Mouse (Mus musculus): ENCODE measurements around the gene Pmf1. TPM values are rescaled to one million over a fixed set of nuclear protein-coding genes. Genes with fewer than 3 reads are reported as not detected.

The Pmf1 gene
- polyA plus RNA-seq, 1 experiment from 2014 or later, result 70.6 TPM

GRCm38 (mm10) chr3:88453369-88453768 lies 43.2 kb upstream of the Pmf1 start:
- Histone ChIP-seq H3K27me3 (replicated peaks; ENCODE audit: control insufficient read depth, insufficient read depth, low read length) (no peaks in the 10 kb centered on the region), H3K36me3 (ENCODE audit: control insufficient read depth, insufficient read depth, low read length) (peaks cover 19% of the 10 kb centered on the region), H3K9ac (ENCODE audit: low read length) (no peak overlapping the region), H3K4me3 (ENCODE audit: low read depth, low read length) (no peak overlapping the region), H3K9me3 (replicated peaks; ENCODE audit: control insufficient read depth, low read length) (no peaks in the 10 kb centered on the region), H3K4me1 (ENCODE audit: control insufficient read depth, insufficient read depth, low read length) (peaks cover 9% of the 10 kb centered on the region; the same call in 1 of the 2 replicates), H3K4me2 (ENCODE audit: low read length) (no peak overlapping the region), H3K27ac (ENCODE audit: low read depth, low read length) (no peak overlapping the region)
- no peak for ATAC-seq
- no peak for DNase-seq (ENCODE audit: low spot score)
- WGBS, result 61% methylated on average over 8 of the region's 8 CpGs

GRCm38 (mm10) chr3:88452716-88453115 lies 42.6 kb upstream of the Pmf1 start:
- Histone ChIP-seq H3K4me2 (ENCODE audit: low read length) (no peak overlapping the region), H3K36me3 (ENCODE audit: control insufficient read depth, insufficient read depth, low read length) (peaks cover 25% of the 10 kb centered on the region), H3K4me3 (ENCODE audit: low read depth, low read length) (no peak overlapping the region), H3K4me1 (ENCODE audit: control insufficient read depth, insufficient read depth, low read length) (peaks cover 9% of the 10 kb centered on the region; the same call in 1 of the 2 replicates), H3K27me3 (replicated peaks; ENCODE audit: control insufficient read depth, insufficient read depth, low read length) (no peaks in the 10 kb centered on the region), H3K9me3 (replicated peaks; ENCODE audit: control insufficient read depth, low read length) (no peaks in the 10 kb centered on the region), H3K27ac (ENCODE audit: low read depth, low read length) (no peak overlapping the region), H3K9ac (ENCODE audit: low read length) (no peak overlapping the region)
- ATAC-seq (no peak), DNase-seq (ENCODE audit: low spot score) (no peak)
- 74% methylated on average over 6 of the region's 6 CpGs for WGBS

- no peaks in the 10 kb centered on the region for H3K9me3 ChIP-seq (replicated peaks; ENCODE audit: control insufficient read depth, low read length)
- no peaks in the 10 kb centered on the region for H3K27me3 ChIP-seq (replicated peaks; ENCODE audit: control insufficient read depth, insufficient read depth, low read length)
- peaks cover 28% of the 10 kb centered on the region for H3K36me3 ChIP-seq (ENCODE audit: control insufficient read depth, insufficient read depth, low read length)
- peaks cover 9% of the 10 kb centered on the region; the same call in 1 of the 2 replicates for H3K4me1 ChIP-seq (ENCODE audit: control insufficient read depth, insufficient read depth, low read length)
- H3K4me2 ChIP-seq (ENCODE audit: low read length), result no peak overlapping the region
- 81% methylated on average over 5 of the region's 5 CpGs for WGBS
- H3K4me3 ChIP-seq (ENCODE audit: low read depth, low read length), result no peak overlapping the region
- no peak overlapping the region for H3K27ac ChIP-seq (ENCODE audit: low read depth, low read length)
- DNase-seq (ENCODE audit: low spot score), result no peak
- H3K9ac ChIP-seq (ENCODE audit: low read length), result no peak overlapping the region
- no peak for ATAC-seq
Observed at GRCm38 (mm10) chr3:88452246-88452645, 42.1 kb upstream of the Pmf1 start.

GRCm38 (mm10) chr3:88450379-88451131 lies 40.4 kb upstream of the Pmf1 start:
- no peaks in the 10 kb centered on the region for H3K9me3 ChIP-seq (replicated peaks; ENCODE audit: control insufficient read depth, low read length)
- H3K9ac ChIP-seq (ENCODE audit: low read length), result no peak overlapping the region; the same call in 1 of the 2 replicates
- H3K4me3 ChIP-seq (ENCODE audit: low read depth, low read length), result no peak overlapping the region
- no peak overlapping the region for H3K4me2 ChIP-seq (ENCODE audit: low read length)
- 0 out of 2 replicates have a peak, but pooled peaks cover 5% of the 10 kb centered on the region for H3K4me1 ChIP-seq (ENCODE audit: control insufficient read depth, insufficient read depth, low read length)
- H3K27ac ChIP-seq (ENCODE audit: low read depth, low read length), result no peak overlapping the region
- H3K27me3 ChIP-seq (replicated peaks; ENCODE audit: control insufficient read depth, insufficient read depth, low read length), result no peaks in the 10 kb centered on the region
- DNase-seq (ENCODE audit: low spot score), result no peak
- peaks cover 33% of the 10 kb centered on the region for H3K36me3 ChIP-seq (ENCODE audit: control insufficient read depth, insufficient read depth, low read length)
- 72% methylated on average over 12 of the region's 12 CpGs for WGBS
- no peak for ATAC-seq

DNA sequence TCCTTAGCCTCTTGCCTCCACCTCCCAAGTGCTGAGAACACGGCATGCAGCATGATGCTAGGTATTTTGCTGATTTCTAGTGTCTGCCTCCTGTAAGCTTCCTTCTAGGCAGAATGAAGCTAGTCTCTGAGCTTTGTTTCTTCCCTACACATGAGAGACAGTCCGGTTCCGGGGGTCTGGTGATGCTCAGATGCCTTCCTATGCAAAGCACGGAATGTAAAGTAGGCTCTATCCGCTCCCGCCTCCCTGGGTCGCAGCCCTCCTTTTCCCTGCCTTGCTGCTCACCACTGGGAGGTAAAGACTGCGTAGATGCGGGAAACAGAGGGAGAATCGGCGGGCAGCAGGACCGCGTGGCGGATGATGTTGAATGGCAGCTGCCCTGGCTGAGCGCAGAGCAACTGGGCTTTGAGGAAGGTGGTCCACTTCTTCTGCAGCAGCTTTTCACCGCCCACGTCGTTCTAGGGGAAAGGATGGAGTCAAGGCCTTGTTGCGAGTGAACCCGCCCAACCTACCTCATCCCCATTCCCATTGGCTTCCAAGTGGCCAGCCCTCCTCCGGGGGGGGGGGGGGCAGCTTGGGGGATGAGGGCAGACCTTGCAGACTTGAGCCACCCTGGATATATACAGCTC lies 39.4 kb upstream of the Pmf1 start:
- Histone ChIP-seq H3K27ac (ENCODE audit: low read depth, low read length) (no peak overlapping the region), H3K9me3 (replicated peaks; ENCODE audit: control insufficient read depth, low read length) (no peaks in the 10 kb centered on the region), H3K9ac (ENCODE audit: low read length) (peak overlapping the region; percentile 38; the same call in 1 of the 2 replicates), H3K4me1 (ENCODE audit: control insufficient read depth, insufficient read depth, low read length) (0 out of 2 replicates have a peak, but pooled peaks cover 5% of the 10 kb centered on the region), H3K4me2 (ENCODE audit: low read length) (peak overlapping the region; percentile 33), H3K36me3 (ENCODE audit: control insufficient read depth, insufficient read depth, low read length) (peaks cover 37% of the 10 kb centered on the region), H3K27me3 (replicated peaks; ENCODE audit: control insufficient read depth, insufficient read depth, low read length) (no peaks in the 10 kb centered on the region), H3K4me3 (ENCODE audit: low read depth, low read length) (0 out of 2 replicates have a peak overlapping the region, but pooled peaks have one; percentile 1)
- 5% methylated on average over 21 of the region's 21 CpGs for WGBS
- ATAC-seq (peak; percentile 65), DNase-seq (ENCODE audit: low spot score) (peak; percentile 40)

GRCm38 (mm10) chr3:88448443-88448842 lies 38.3 kb upstream of the Pmf1 start:
- Histone ChIP-seq H3K4me3 (ENCODE audit: low read depth, low read length) (no peak overlapping the region), H3K9me3 (replicated peaks; ENCODE audit: control insufficient read depth, low read length) (no peaks in the 10 kb centered on the region), H3K36me3 (ENCODE audit: control insufficient read depth, insufficient read depth, low read length) (peaks cover 37% of the 10 kb centered on the region), H3K4me1 (ENCODE audit: control insufficient read depth, insufficient read depth, low read length) (0 out of 2 replicates have a peak, but pooled peaks cover 5% of the 10 kb centered on the region), H3K27ac (ENCODE audit: low read depth, low read length) (no peak overlapping the region), H3K4me2 (ENCODE audit: low read length) (no peak overlapping the region), H3K9ac (ENCODE audit: low read length) (no peak overlapping the region), H3K27me3 (replicated peaks; ENCODE audit: control insufficient read depth, insufficient read depth, low read length) (no peaks in the 10 kb centered on the region)
- DNase-seq (ENCODE audit: low spot score) (no peak), ATAC-seq (no peak)
- WGBS, result 91% methylated on average over 8 of the region's 8 CpGs

- peaks cover 34% of the 10 kb centered on the region for H3K36me3 ChIP-seq (ENCODE audit: control insufficient read depth, insufficient read depth, low read length)
Observed at GRCm38 (mm10) chr3:88447676-88448183, 37.6 kb upstream of the Pmf1 start.

GRCm38 (mm10) chr3:88446471-88447123 lies 36.5 kb upstream of the Pmf1 start:
- WGBS, result 84% methylated on average over 8 of the region's 8 CpGs

More at GRCm38 (mm10) chr3:88447676-88448183, 37.6 kb upstream of the Pmf1 start:
- Histone ChIP-seq H3K4me3 (ENCODE audit: low read depth, low read length) (no peak overlapping the region), H3K27me3 (replicated peaks; ENCODE audit: control insufficient read depth, insufficient read depth, low read length) (no peaks in the 10 kb centered on the region), H3K9me3 (replicated peaks; ENCODE audit: control insufficient read depth, low read length) (no peaks in the 10 kb centered on the region), H3K27ac (ENCODE audit: low read depth, low read length) (no peak overlapping the region), H3K4me2 (ENCODE audit: low read length) (no peak overlapping the region), H3K4me1 (ENCODE audit: control insufficient read depth, insufficient read depth, low read length) (0 out of 2 replicates have a peak, but pooled peaks cover 5% of the 10 kb centered on the region), H3K9ac (ENCODE audit: low read length) (no peak overlapping the region)
- WGBS, result 71% methylated on average over 8 of the region's 8 CpGs
- DNase-seq (ENCODE audit: low spot score) (no peak), ATAC-seq (no peak)

More at GRCm38 (mm10) chr3:88446471-88447123, 36.5 kb upstream of the Pmf1 start:
- no peaks in the 10 kb centered on the region for H3K27me3 ChIP-seq (replicated peaks; ENCODE audit: control insufficient read depth, insufficient read depth, low read length)
- 0 out of 2 replicates have a peak, but pooled peaks cover 5% of the 10 kb centered on the region for H3K4me1 ChIP-seq (ENCODE audit: control insufficient read depth, insufficient read depth, low read length)
- DNase-seq (ENCODE audit: low spot score), result no peak
- H3K36me3 ChIP-seq (ENCODE audit: control insufficient read depth, insufficient read depth, low read length), result peaks cover 28% of the 10 kb centered on the region; the same call in 1 of the 2 replicates
- no peaks in the 10 kb centered on the region for H3K9me3 ChIP-seq (replicated peaks; ENCODE audit: control insufficient read depth, low read length)
- no peak for ATAC-seq
- H3K27ac ChIP-seq (ENCODE audit: low read depth, low read length), result no peak overlapping the region
- no peak overlapping the region for H3K4me3 ChIP-seq (ENCODE audit: low read depth, low read length)
- H3K4me2 ChIP-seq (ENCODE audit: low read length), result no peak overlapping the region
- no peak overlapping the region for H3K9ac ChIP-seq (ENCODE audit: low read length)
